Mouse (Mus musculus) hindbrain, embryonic 11.5 days (tissue): ENCODE measurements around the gene Gan. TPM values are rescaled to one million over a fixed set of nuclear protein-coding genes. Genes with fewer than 3 reads are reported as not detected.
A peak's percentile ranks its signal among the peaks of the same experiment; 100 is the strongest.

ENCODE experiments used
- ATAC-seq: fragments of 200-750 bp; cut with Nextera tagmentation; 2 replicates; pipeline ENCODE4 v1.8.0; 2017; ENCODE audit warnings: mild to moderate bottlenecking, moderate TSS enrichment, moderate library complexity; ENCODE audit not compliant: low FRiP score
- DNase-seq: peaks from one replicate; pipeline ENCODE4 v3.0.0-alpha.2; 2015; ENCODE audit warnings: low spot score
- H3K27ac ChIP-seq: fragments of 300-500 bp; sonication (generic); 2 replicates; pipeline ENCODE4 v1.5.1; 2014; ENCODE audit warnings: mild to moderate bottlenecking, low read depth, low read length
- H3K27me3 ChIP-seq: fragments of 300-500 bp; sonication (generic); 2 replicates; pipeline ENCODE4 v1.6.1; 2014; ENCODE audit warnings: mild to moderate bottlenecking, low read length, moderate library complexity, mixed read lengths; ENCODE audit not compliant: control insufficient read depth, insufficient read depth
- H3K36me3 ChIP-seq: fragments of 300-500 bp; sonication (generic); 2 replicates; pipeline ENCODE4 v1.6.1; 2014; ENCODE audit warnings: mild to moderate bottlenecking, low read length, moderate library complexity, mixed read lengths; ENCODE audit not compliant: control insufficient read depth, insufficient read depth
- H3K4me1 ChIP-seq: fragments of 300-500 bp; sonication (generic); replicated peaks from 2 replicates; pipeline ENCODE4 v1.6.1; 2014; ENCODE audit warnings: low read length, mixed read lengths; ENCODE audit not compliant: control insufficient read depth, insufficient read depth
- H3K4me2 ChIP-seq: fragments of 300-500 bp; sonication (generic); replicated peaks from 2 replicates; pipeline ENCODE4 v1.6.1; 2014; ENCODE audit warnings: mild to moderate bottlenecking, low read depth, low read length
- H3K4me3 ChIP-seq: fragments of 300-500 bp; sonication (generic); 2 replicates; pipeline ENCODE4 v1.5.1; 2014; ENCODE audit warnings: low read depth, low read length
- H3K9ac ChIP-seq: fragments of 300-500 bp; sonication (generic); 2 replicates; pipeline ENCODE4 v1.6.1; 2014; ENCODE audit warnings: low read depth, low read length
- H3K9me3 ChIP-seq: fragments of 300-500 bp; sonication (generic); 2 replicates; pipeline ENCODE4 v1.6.1; 2016; ENCODE audit warnings: low read length; ENCODE audit not compliant: control insufficient read depth
- WGBS: fragments of 180-500 bp; shearing (Covaris S2); extraction: QIAGEN DNeasy Blood & Tissue Kit; methylation state at CpG from one replicate; pipeline ENCODE4 v1.1.7; 2014; 5-methylcytosine and 5-hydroxymethylcytosine counted together
- polyA plus RNA-seq: library from polyadenylated mRNA; unstranded; fragments of >200 nt; fragmentation: Nextera tagmentation; extraction: Ambion mirVana; gene quantifications from 2 replicates; pipeline ENCODE4 v1.2.1, GENCODE M21; 2014

Gene Gan
- polyA plus RNA-seq, 1 experiment from 2014 or later, result 3.2 TPM

GRCm38 (mm10) chr8:117167243-117167883, 9.4 kb downstream of the Gan start:
- Histone ChIP-seq H3K36me3 (no peaks in the 10 kb centered on the region), H3K4me1 (no peaks in the 10 kb centered on the region), H3K27me3 (no peaks in the 10 kb centered on the region), H3K9me3 (no peaks in the 10 kb centered on the region), H3K4me3 (no peak overlapping the region), H3K9ac (no peak overlapping the region), H3K4me2 (no peak overlapping the region), H3K27ac (no peak overlapping the region)
- ATAC-seq (no peak), DNase-seq (no peak)
- 82% methylated on average over 8 of the region's 8 CpGs for WGBS

GRCm38 (mm10) chr8:117168378-117168777, 10.4 kb downstream of the Gan start:
- H3K9me3 ChIP-seq, result no peaks in the 10 kb centered on the region
- WGBS, result 90% methylated on average over 9 of the region's 9 CpGs
- no peaks in the 10 kb centered on the region for H3K27me3 ChIP-seq
- ATAC-seq (no peak), DNase-seq (no peak)
- no peak overlapping the region for H3K9ac ChIP-seq
- no peaks in the 10 kb centered on the region for H3K4me1 ChIP-seq
- no peaks in the 10 kb centered on the region for H3K36me3 ChIP-seq
- H3K27ac ChIP-seq, result no peak overlapping the region
- no peak overlapping the region for H3K4me3 ChIP-seq
- no peak overlapping the region for H3K4me2 ChIP-seq

- Histone ChIP-seq H3K4me3 (no peak overlapping the region), H3K27me3 (no peaks in the 10 kb centered on the region), H3K27ac (no peak overlapping the region), H3K4me2 (no peak overlapping the region), H3K36me3 (no peaks in the 10 kb centered on the region), H3K9ac (no peak overlapping the region), H3K9me3 (no peaks in the 10 kb centered on the region), H3K4me1 (no peaks in the 10 kb centered on the region)
- 86% methylated on average over 3 of the region's 3 CpGs for WGBS
- ATAC-seq, result no peak
- DNase-seq, result no peak
Measured at GRCm38 (mm10) chr8:117171826-117172225, 13.9 kb downstream of the Gan start.

GRCm38 (mm10) chr8:117172904-117173303, 15.0 kb downstream of the Gan start:
- no peak overlapping the region for H3K27ac ChIP-seq
- no peaks in the 10 kb centered on the region for H3K9me3 ChIP-seq
- H3K4me1 ChIP-seq, result no peaks in the 10 kb centered on the region
- DNase-seq (peak; percentile 3), ATAC-seq (no peak)
- no peaks in the 10 kb centered on the region for H3K27me3 ChIP-seq
- H3K36me3 ChIP-seq, result no peaks in the 10 kb centered on the region
- no peak overlapping the region for H3K4me2 ChIP-seq
- no peak overlapping the region for H3K4me3 ChIP-seq
- WGBS, result 64% methylated on average over 7 of the region's 7 CpGs
- no peak overlapping the region for H3K9ac ChIP-seq

- H3K4me1 ChIP-seq, result no peaks in the 10 kb centered on the region
- H3K36me3 ChIP-seq, result no peaks in the 10 kb centered on the region
- H3K27me3 ChIP-seq, result no peaks in the 10 kb centered on the region
- DNase-seq, result no peak
- no peak overlapping the region for H3K4me2 ChIP-seq
- no peak for ATAC-seq
- H3K4me3 ChIP-seq, result no peak overlapping the region
- H3K9ac ChIP-seq, result no peak overlapping the region
- H3K27ac ChIP-seq, result no peak overlapping the region
- WGBS, result 81% methylated on average over 3 of the region's 3 CpGs
- no peaks in the 10 kb centered on the region for H3K9me3 ChIP-seq
Measured at GRCm38 (mm10) chr8:117173690-117174089, 15.8 kb downstream of the Gan start.

- no peak for ATAC-seq
- Histone ChIP-seq H3K36me3 (no peaks in the 10 kb centered on the region), H3K4me3 (no peak overlapping the region), H3K4me1 (no peaks in the 10 kb centered on the region), H3K9me3 (no peaks in the 10 kb centered on the region), H3K9ac (no peak overlapping the region), H3K4me2 (no peak overlapping the region), H3K27ac (no peak overlapping the region), H3K27me3 (no peaks in the 10 kb centered on the region)
- 91% methylated on average over 5 of the region's 5 CpGs for WGBS
- no peak for DNase-seq
Measured at GRCm38 (mm10) chr8:117174536-117174935, 16.6 kb downstream of the Gan start.

GRCm38 (mm10) chr8:117176308-117176707, 18.4 kb downstream of the Gan start:
- WGBS, result 81% methylated on average over 5 of the region's 5 CpGs
- no peak overlapping the region for H3K4me3 ChIP-seq
- H3K9me3 ChIP-seq, result no peaks in the 10 kb centered on the region
- H3K36me3 ChIP-seq, result no peaks in the 10 kb centered on the region
- no peaks in the 10 kb centered on the region for H3K4me1 ChIP-seq
- no peaks in the 10 kb centered on the region for H3K27me3 ChIP-seq
- no peak overlapping the region for H3K27ac ChIP-seq
- H3K4me2 ChIP-seq, result no peak overlapping the region
- DNase-seq (no peak), ATAC-seq (no peak)
- no peak overlapping the region for H3K9ac ChIP-seq

GRCm38 (mm10) chr8:117177236-117177635, 19.3 kb downstream of the Gan start:
- H3K27me3 ChIP-seq, result no peaks in the 10 kb centered on the region
- no peak for DNase-seq
- no peaks in the 10 kb centered on the region for H3K4me1 ChIP-seq
- H3K4me2 ChIP-seq, result no peak overlapping the region
- no peak for ATAC-seq
- no peak overlapping the region for H3K9ac ChIP-seq
- H3K36me3 ChIP-seq, result no peaks in the 10 kb centered on the region
- H3K4me3 ChIP-seq, result no peak overlapping the region
- H3K9me3 ChIP-seq, result no peaks in the 10 kb centered on the region
- no peak overlapping the region for H3K27ac ChIP-seq
- 89% methylated on average over 7 of the region's 7 CpGs for WGBS

GRCm38 (mm10) chr8:117178039-117178438, 20.1 kb downstream of the Gan start:
- no peak for ATAC-seq
- WGBS, result 78% methylated on average over 2 of the region's 2 CpGs

More at GRCm38 (mm10) chr8:117178039-117178438, 20.1 kb downstream of the Gan start:
- Histone ChIP-seq H3K9me3 (no peaks in the 10 kb centered on the region), H3K27me3 (no peaks in the 10 kb centered on the region), H3K4me2 (no peak overlapping the region), H3K4me3 (no peak overlapping the region), H3K4me1 (no peaks in the 10 kb centered on the region), H3K27ac (no peak overlapping the region), H3K9ac (no peak overlapping the region), H3K36me3 (no peaks in the 10 kb centered on the region)
- no peak for DNase-seq
